Mouse (Mus musculus): ENCODE measurements around the gene Pou2f3. TPM values are rescaled to one million over a fixed set of nuclear protein-coding genes. Genes with fewer than 3 reads are reported as not detected.

Gene Pou2f3
- polyA plus RNA-seq, 1 experiment = 0.77 TPM

- 70% methylated on average over 5 of the region's 5 CpGs for WGBS
- TF ChIP-seq POLR2A (IDR thresholded peaks at IDR 0.05; ENCODE audit: borderline replicate concordance, control insufficient read depth, low read depth, low read length) = no peak
- TF ChIP-seq CTCF (IDR thresholded peaks at IDR 0.05; ENCODE audit: control insufficient read depth, insufficient read depth, low read length) = no peak
These were observed 30.6 kb downstream of the Pou2f3 start for GRCm38 (mm10) chr9:43179614-43180013.

GRCm38 (mm10) chr9:43178172-43178571 is 32.0 kb downstream of the Pou2f3 start:
- H3K4me1 ChIP-seq (ENCODE audit: control insufficient read depth, insufficient read depth, low read length) = no peaks in the 10 kb centered on the region
- no peak overlapping the region for H3K4me3 ChIP-seq (replicated peaks; ENCODE audit: control insufficient read depth, low read depth, low read length)
- no peak for TF ChIP-seq CTCF (IDR thresholded peaks at IDR 0.05; ENCODE audit: control insufficient read depth, insufficient read depth, low read length)
- no peak for TF ChIP-seq POLR2A (IDR thresholded peaks at IDR 0.05; ENCODE audit: borderline replicate concordance, control insufficient read depth, low read depth, low read length)
- H3K27ac ChIP-seq (ENCODE audit: control insufficient read depth, insufficient read depth, low read depth, low read length, poor library complexity) = no peak overlapping the region
- 66% methylated on average over 7 of the region's 7 CpGs for WGBS

More at GRCm38 (mm10) chr9:43179614-43180013, 30.6 kb downstream of the Pou2f3 start:
- H3K27ac ChIP-seq (ENCODE audit: control insufficient read depth, insufficient read depth, low read depth, low read length, poor library complexity) = no peak overlapping the region
- no peak overlapping the region for H3K4me3 ChIP-seq (replicated peaks; ENCODE audit: control insufficient read depth, low read depth, low read length)
- H3K4me1 ChIP-seq (ENCODE audit: control insufficient read depth, insufficient read depth, low read length) = no peaks in the 10 kb centered on the region

- TF ChIP-seq CTCF (IDR thresholded peaks at IDR 0.05; ENCODE audit: control insufficient read depth, insufficient read depth, low read length) (no peak), POLR2A (IDR thresholded peaks at IDR 0.05; ENCODE audit: borderline replicate concordance, control insufficient read depth, low read depth, low read length) (no peak)
- 59% methylated on average over 8 of the region's 8 CpGs for WGBS
- Histone ChIP-seq H3K4me3 (replicated peaks; ENCODE audit: control insufficient read depth, low read depth, low read length) (no peak overlapping the region), H3K4me1 (ENCODE audit: control insufficient read depth, insufficient read depth, low read length) (no peaks in the 10 kb centered on the region), H3K27ac (ENCODE audit: control insufficient read depth, insufficient read depth, low read depth, low read length, poor library complexity) (no peak overlapping the region)
These were observed 43.1 kb downstream of the Pou2f3 start for GRCm38 (mm10) chr9:43167081-43167480.

- H3K4me3 ChIP-seq (replicated peaks; ENCODE audit: control insufficient read depth, low read depth, low read length) = no peak overlapping the region
These were observed 43.8 kb downstream of the Pou2f3 start for GRCm38 (mm10) chr9:43166346-43166745.

GRCm38 (mm10) chr9:43155960-43156359 is 54.2 kb downstream of the Pou2f3 start:
- Histone ChIP-seq H3K4me1 (ENCODE audit: control insufficient read depth, insufficient read depth, low read length) (peaks cover 2% of the 10 kb centered on the region), H3K4me3 (replicated peaks; ENCODE audit: control insufficient read depth, low read depth, low read length) (no peak overlapping the region), H3K27ac (ENCODE audit: control insufficient read depth, insufficient read depth, low read depth, low read length, poor library complexity) (no peak overlapping the region)
- 16% methylated on average over 6 of the region's 6 CpGs for WGBS
- TF ChIP-seq CTCF (IDR thresholded peaks at IDR 0.05; ENCODE audit: control insufficient read depth, insufficient read depth, low read length) (no peak), POLR2A (IDR thresholded peaks at IDR 0.05; ENCODE audit: borderline replicate concordance, control insufficient read depth, low read depth, low read length) (no peak)

More at GRCm38 (mm10) chr9:43166346-43166745, 43.8 kb downstream of the Pou2f3 start:
- TF ChIP-seq POLR2A (IDR thresholded peaks at IDR 0.05; ENCODE audit: borderline replicate concordance, control insufficient read depth, low read depth, low read length) = no peak
- no peak for TF ChIP-seq CTCF (IDR thresholded peaks at IDR 0.05; ENCODE audit: control insufficient read depth, insufficient read depth, low read length)
- 75% methylated on average over 6 of the region's 6 CpGs for WGBS
- Histone ChIP-seq H3K27ac (ENCODE audit: control insufficient read depth, insufficient read depth, low read depth, low read length, poor library complexity) (no peak overlapping the region), H3K4me1 (ENCODE audit: control insufficient read depth, insufficient read depth, low read length) (no peaks in the 10 kb centered on the region)

GRCm38 (mm10) chr9:43151779-43152178 is 58.4 kb downstream of the Pou2f3 start:
- H3K4me3 ChIP-seq (replicated peaks; ENCODE audit: control insufficient read depth, low read depth, low read length) = no peak overlapping the region
- TF ChIP-seq CTCF (IDR thresholded peaks at IDR 0.05; ENCODE audit: control insufficient read depth, insufficient read depth, low read length) (no peak), POLR2A (IDR thresholded peaks at IDR 0.05; ENCODE audit: borderline replicate concordance, control insufficient read depth, low read depth, low read length) (no peak)
- H3K27ac ChIP-seq (ENCODE audit: control insufficient read depth, insufficient read depth, low read depth, low read length, poor library complexity) = no peak overlapping the region
- peaks cover 2% of the 10 kb centered on the region for H3K4me1 ChIP-seq (ENCODE audit: control insufficient read depth, insufficient read depth, low read length)
- WGBS = 60% methylated on average over 6 of the region's 6 CpGs

GRCm38 (mm10) chr9:43150957-43151356 is 59.2 kb downstream of the Pou2f3 start:
- Histone ChIP-seq H3K4me3 (replicated peaks; ENCODE audit: control insufficient read depth, low read depth, low read length) (no peak overlapping the region), H3K27ac (ENCODE audit: control insufficient read depth, insufficient read depth, low read depth, low read length, poor library complexity) (no peak overlapping the region), H3K4me1 (ENCODE audit: control insufficient read depth, insufficient read depth, low read length) (peaks cover 2% of the 10 kb centered on the region)
- no peak for TF ChIP-seq CTCF (IDR thresholded peaks at IDR 0.05; ENCODE audit: control insufficient read depth, insufficient read depth, low read length)
- no peak for TF ChIP-seq POLR2A (IDR thresholded peaks at IDR 0.05; ENCODE audit: borderline replicate concordance, control insufficient read depth, low read depth, low read length)
- WGBS = 63% methylated on average over 9 of the region's 9 CpGs

- TF ChIP-seq CTCF (IDR thresholded peaks at IDR 0.05; ENCODE audit: control insufficient read depth, insufficient read depth, low read length) (no peak), POLR2A (IDR thresholded peaks at IDR 0.05; ENCODE audit: borderline replicate concordance, control insufficient read depth, low read depth, low read length) (no peak)
- Histone ChIP-seq H3K27ac (ENCODE audit: control insufficient read depth, insufficient read depth, low read depth, low read length, poor library complexity) (no peak overlapping the region), H3K4me1 (ENCODE audit: control insufficient read depth, insufficient read depth, low read length) (peaks cover 2% of the 10 kb centered on the region), H3K4me3 (replicated peaks; ENCODE audit: control insufficient read depth, low read depth, low read length) (no peak overlapping the region)
- WGBS = 35% methylated on average over 10 of the region's 10 CpGs
These were observed 60.1 kb downstream of the Pou2f3 start for GRCm38 (mm10) chr9:43150075-43150474.

- 68% methylated on average over 3 of the region's 3 CpGs for WGBS
- H3K4me3 ChIP-seq (replicated peaks; ENCODE audit: control insufficient read depth, low read depth, low read length) = no peak overlapping the region
- no peak overlapping the region for H3K27ac ChIP-seq (ENCODE audit: control insufficient read depth, insufficient read depth, low read depth, low read length, poor library complexity)
- no peak for TF ChIP-seq POLR2A (IDR thresholded peaks at IDR 0.05; ENCODE audit: borderline replicate concordance, control insufficient read depth, low read depth, low read length)
- H3K4me1 ChIP-seq (ENCODE audit: control insufficient read depth, insufficient read depth, low read length) = peaks cover 2% of the 10 kb centered on the region
These were observed 60.7 kb downstream of the Pou2f3 start for GRCm38 (mm10) chr9:43149498-43149897.

All from bone marrow, adult 2 months (tissue).